Mouse (Mus musculus): Measurements from ENCODE around the gene Gpbar1. TPM values are rescaled to one million over a fixed set of nuclear protein-coding genes. Genes with fewer than 3 reads are reported as not detected.

The Gpbar1 gene
- polyA plus RNA-seq (2012; rRNA removed) = 1.8 and 3.1 TPM in 2 replicates

DNA sequence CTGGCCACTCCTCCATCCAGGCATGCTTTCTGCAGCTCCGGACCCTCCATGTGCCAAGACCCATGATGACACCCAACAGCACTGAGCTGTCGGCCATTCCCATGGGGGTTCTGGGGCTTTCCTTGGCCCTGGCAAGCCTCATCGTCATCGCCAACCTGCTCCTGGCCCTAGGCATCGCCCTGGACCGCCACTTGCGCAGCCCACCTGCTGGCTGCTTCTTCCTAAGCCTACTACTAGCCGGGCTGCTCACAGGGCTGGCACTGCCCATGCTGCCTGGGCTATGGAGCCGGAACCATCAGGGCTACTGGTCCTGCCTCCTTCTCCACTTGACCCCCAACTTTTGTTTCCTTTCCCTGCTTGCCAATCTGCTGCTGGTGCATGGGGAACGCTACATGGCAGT, at the start of gene Gpbar1:
TSS of gene Gpbar1 (plus strand) at position 13 of the 400 bp plus-strand sequence.
- Histone ChIP-seq H3K4me1 (ENCODE audit: control insufficient read depth, insufficient read depth, insufficient read length, low read length) (no peaks in the 10 kb centered on the region), H3K27me3 (ENCODE audit: control insufficient read depth, insufficient read depth, low read length) (no peaks in the 10 kb centered on the region), H3K4me3 (ENCODE audit: low read depth, low read length) (no peak within 1 kb of the TSS), H3K27ac (ENCODE audit: insufficient read depth, low read depth, low read length) (no peak within 1 kb of the TSS), H3K36me3 (ENCODE audit: control insufficient read depth, insufficient read depth, low read length) (peaks cover 37% of the 10 kb centered on the region)
- 92% methylated on average over 10 of the region's 10 CpGs for WGBS
- TF ChIP-seq POLR2A (IDR thresholded peaks at IDR 0.05; ENCODE audit: low read depth, low read length) (no peak), CTCF (IDR thresholded peaks at IDR 0.05; ENCODE audit: extremely low read depth, insufficient read length, insufficient replicate concordance, low read depth, low read length) (no peak)

DNA sequence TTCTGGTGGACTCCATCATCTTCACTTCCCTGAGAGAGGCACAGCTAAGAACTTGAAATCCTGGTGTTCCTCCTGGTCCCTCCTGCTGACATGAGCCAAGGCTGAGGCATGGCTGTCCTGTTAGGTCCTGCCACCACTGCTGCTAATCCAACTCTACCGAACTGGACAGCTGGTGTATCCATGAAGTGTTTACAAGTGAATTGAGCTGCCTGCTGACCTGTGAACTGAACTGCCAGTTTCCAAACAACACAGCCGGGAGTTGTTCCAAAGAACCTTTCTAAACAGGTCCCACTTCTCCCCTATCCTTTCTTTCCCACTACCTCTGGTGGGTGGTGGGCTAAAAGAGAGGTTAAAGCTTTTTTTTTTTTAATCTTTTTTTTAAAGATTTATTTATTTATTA, 48.4 kb upstream of the Gpbar1 start:
- H3K27ac ChIP-seq (ENCODE audit: insufficient read depth, low read depth, low read length) = no peak overlapping the region
- H3K4me1 ChIP-seq (ENCODE audit: control insufficient read depth, insufficient read depth, insufficient read length, low read length) = no peaks in the 10 kb centered on the region; the same call in 1 of the 2 replicates
- no peaks in the 10 kb centered on the region for H3K27me3 ChIP-seq (ENCODE audit: control insufficient read depth, insufficient read depth, low read length)
- no peaks in the 10 kb centered on the region for H3K36me3 ChIP-seq (ENCODE audit: control insufficient read depth, insufficient read depth, low read length)
- TF ChIP-seq POLR2A (IDR thresholded peaks at IDR 0.05; ENCODE audit: low read depth, low read length) = no peak
- no peak for TF ChIP-seq CTCF (IDR thresholded peaks at IDR 0.05; ENCODE audit: extremely low read depth, insufficient read length, insufficient replicate concordance, low read depth, low read length)
- H3K4me3 ChIP-seq (ENCODE audit: low read depth, low read length) = no peak overlapping the region
- WGBS = 64% methylated on average over 2 of the region's 2 CpGs

DNA sequence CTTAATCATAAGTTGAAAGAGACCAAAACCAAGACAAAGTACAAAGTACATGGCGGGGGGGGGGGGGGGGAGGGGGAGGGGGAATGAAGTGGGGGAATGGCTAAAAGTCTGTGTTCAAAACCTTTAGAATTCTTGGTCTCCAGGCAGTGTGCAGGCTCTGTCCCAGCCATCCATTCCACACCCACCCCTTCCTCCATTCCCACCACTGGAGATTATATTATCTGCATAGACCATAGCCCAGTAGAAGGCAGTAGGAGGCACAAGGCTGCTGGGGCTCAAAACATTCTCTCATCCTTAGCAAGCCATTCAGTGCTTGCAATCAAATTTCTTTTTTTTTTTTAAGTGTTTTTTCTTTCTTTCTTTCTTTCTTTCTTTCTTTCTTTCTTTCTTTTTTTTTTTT, 47.4 kb upstream of the Gpbar1 start:
- Histone ChIP-seq H3K4me3 (ENCODE audit: low read depth, low read length) (no peak overlapping the region), H3K36me3 (ENCODE audit: control insufficient read depth, insufficient read depth, low read length) (no peaks in the 10 kb centered on the region), H3K27me3 (ENCODE audit: control insufficient read depth, insufficient read depth, low read length) (no peaks in the 10 kb centered on the region), H3K4me1 (ENCODE audit: control insufficient read depth, insufficient read depth, insufficient read length, low read length) (no peaks in the 10 kb centered on the region; the same call in 1 of the 2 replicates), H3K27ac (ENCODE audit: insufficient read depth, low read depth, low read length) (no peak overlapping the region)
- WGBS = 17% methylated on average over 1 of the region's 1 CpGs
- TF ChIP-seq CTCF (IDR thresholded peaks at IDR 0.05; ENCODE audit: extremely low read depth, insufficient read length, insufficient replicate concordance, low read depth, low read length) = no peak
- no peak for TF ChIP-seq POLR2A (IDR thresholded peaks at IDR 0.05; ENCODE audit: low read depth, low read length)

DNA sequence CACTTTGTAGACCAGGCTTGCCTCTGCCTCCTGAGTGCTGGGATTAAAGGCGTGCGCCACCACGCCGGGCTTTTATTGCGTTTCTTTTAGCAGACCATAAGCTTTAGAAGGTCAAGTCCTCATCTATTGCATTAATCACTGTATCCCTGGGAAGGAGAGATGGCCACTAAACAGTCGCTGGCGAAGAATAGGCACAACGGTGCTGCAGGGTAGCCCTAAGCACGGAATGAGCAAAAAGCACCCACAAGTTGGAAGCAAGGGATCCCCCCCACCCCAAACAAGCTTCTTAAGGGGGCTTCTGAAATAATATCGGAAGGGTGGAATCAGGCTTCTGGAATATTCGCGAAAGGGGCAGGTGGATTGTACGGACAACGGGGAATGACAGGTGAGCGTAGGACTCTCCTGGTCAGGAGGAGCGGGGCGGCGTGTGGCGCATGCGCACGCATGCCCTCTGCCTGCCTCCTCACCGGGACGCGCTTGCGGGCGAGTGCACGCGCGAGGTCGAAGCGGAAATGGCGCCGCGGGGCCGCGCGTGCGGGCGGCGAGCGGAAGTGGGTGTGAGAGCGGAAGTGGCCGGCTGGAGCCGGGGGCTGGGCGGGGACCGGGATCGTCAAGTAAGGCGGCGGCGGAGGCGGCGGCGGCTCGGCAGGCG, 42.3 kb upstream of the Gpbar1 start, which contains the start of gene Arpc2:
TSS of gene Arpc2 (plus strand) at position 147 of the 652 bp plus-strand sequence.
- Histone ChIP-seq H3K27ac (ENCODE audit: insufficient read depth, low read depth, low read length) (peak within 1 kb of the TSS; percentile 95), H3K4me1 (ENCODE audit: control insufficient read depth, insufficient read depth, insufficient read length, low read length) (peaks cover 11% of the 10 kb centered on the region), H3K4me3 (ENCODE audit: low read depth, low read length) (peak within 1 kb of the TSS; percentile 84), H3K27me3 (ENCODE audit: control insufficient read depth, insufficient read depth, low read length) (no peaks in the 10 kb centered on the region), H3K36me3 (ENCODE audit: control insufficient read depth, insufficient read depth, low read length) (peaks cover 1% of the 10 kb centered on the region)
- under 1% methylated on average over 55 of the region's 55 CpGs for WGBS
- TF ChIP-seq POLR2A (IDR thresholded peaks at IDR 0.05; ENCODE audit: low read depth, low read length) (peak; percentile 75), CTCF (IDR thresholded peaks at IDR 0.05; ENCODE audit: extremely low read depth, insufficient read length, insufficient replicate concordance, low read depth, low read length) (no peak)

DNA sequence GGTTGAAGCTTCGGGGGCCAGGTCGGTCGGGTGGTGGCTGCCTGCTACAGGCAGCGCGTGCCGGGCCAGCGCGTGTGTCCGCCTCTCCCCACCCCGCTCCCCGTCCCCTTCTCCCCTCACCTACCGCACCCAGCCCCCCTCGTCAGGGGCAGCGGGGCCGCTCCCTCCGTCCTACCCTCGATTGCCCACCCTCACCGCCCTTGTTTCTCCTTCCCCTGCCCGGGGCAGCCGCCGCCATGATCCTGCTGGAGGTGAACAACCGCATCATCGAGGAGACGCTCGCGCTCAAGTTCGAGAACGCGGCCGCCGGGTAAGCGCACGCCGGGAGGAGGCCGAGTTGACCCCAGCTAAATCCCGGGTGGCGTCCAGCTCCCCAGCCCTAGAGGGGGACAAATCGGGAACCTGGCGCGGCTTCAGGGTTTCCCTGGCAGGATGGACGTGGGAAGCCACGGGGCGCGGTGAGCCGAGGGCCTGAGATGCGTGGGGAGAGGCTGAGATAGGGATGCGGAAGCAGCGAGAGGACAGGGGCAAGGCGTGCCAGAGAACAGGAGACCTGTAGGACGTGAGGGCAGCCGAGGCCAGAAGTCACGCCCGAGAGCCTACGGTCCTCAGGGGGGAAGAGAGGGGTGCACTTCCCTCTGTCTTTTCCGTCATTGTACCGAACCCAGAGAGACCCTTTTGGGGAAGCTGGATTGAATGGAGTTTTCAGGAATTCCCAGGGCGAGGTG, 41.6 kb upstream of the Gpbar1 start:
- H3K4me3 ChIP-seq (ENCODE audit: low read depth, low read length) = peak overlapping the region; percentile 84
- peak; percentile 55 for TF ChIP-seq POLR2A (IDR thresholded peaks at IDR 0.05; ENCODE audit: low read depth, low read length)
- TF ChIP-seq CTCF (IDR thresholded peaks at IDR 0.05; ENCODE audit: extremely low read depth, insufficient read length, insufficient replicate concordance, low read depth, low read length) = no peak
- H3K27ac ChIP-seq (ENCODE audit: insufficient read depth, low read depth, low read length) = peak overlapping the region; percentile 95
- peaks cover 12% of the 10 kb centered on the region for H3K4me1 ChIP-seq (ENCODE audit: control insufficient read depth, insufficient read depth, insufficient read length, low read length)
- H3K27me3 ChIP-seq (ENCODE audit: control insufficient read depth, insufficient read depth, low read length) = no peaks in the 10 kb centered on the region
- H3K36me3 ChIP-seq (ENCODE audit: control insufficient read depth, insufficient read depth, low read length) = peaks cover 3% of the 10 kb centered on the region
- WGBS = under 1% methylated on average over 57 of the region's 57 CpGs

DNA sequence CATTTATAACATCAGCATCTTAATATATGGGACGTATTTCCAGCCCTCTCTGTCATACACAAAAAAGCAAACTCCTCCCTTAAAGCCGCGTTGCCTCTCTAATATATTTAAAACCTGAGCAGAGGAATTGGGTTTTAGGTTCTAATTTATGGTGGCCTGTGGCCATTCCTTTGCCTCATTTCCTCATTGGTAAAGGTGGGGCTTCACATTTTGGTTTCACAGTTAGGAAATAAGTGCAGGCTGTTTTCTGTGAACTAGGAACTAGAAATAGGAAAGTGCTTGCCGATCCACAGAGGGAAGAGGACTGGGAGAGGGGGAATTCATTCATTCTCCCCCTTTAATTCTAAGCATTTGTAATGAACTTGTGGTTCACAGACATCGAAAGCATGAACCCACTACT, 40.7 kb upstream of the Gpbar1 start:
- Histone ChIP-seq H3K4me3 (ENCODE audit: low read depth, low read length) (peak overlapping the region; percentile 23; the same call in 1 of the 2 replicates), H3K36me3 (ENCODE audit: control insufficient read depth, insufficient read depth, low read length) (peaks cover 3% of the 10 kb centered on the region), H3K27me3 (ENCODE audit: control insufficient read depth, insufficient read depth, low read length) (no peaks in the 10 kb centered on the region), H3K4me1 (ENCODE audit: control insufficient read depth, insufficient read depth, insufficient read length, low read length) (peaks cover 12% of the 10 kb centered on the region), H3K27ac (ENCODE audit: insufficient read depth, low read depth, low read length) (peak overlapping the region; percentile 95)
- 2% methylated on average over 5 of the region's 5 CpGs for WGBS
- TF ChIP-seq POLR2A (IDR thresholded peaks at IDR 0.05; ENCODE audit: low read depth, low read length) = no peak
- TF ChIP-seq CTCF (IDR thresholded peaks at IDR 0.05; ENCODE audit: extremely low read depth, insufficient read length, insufficient replicate concordance, low read depth, low read length) = no peak

DNA sequence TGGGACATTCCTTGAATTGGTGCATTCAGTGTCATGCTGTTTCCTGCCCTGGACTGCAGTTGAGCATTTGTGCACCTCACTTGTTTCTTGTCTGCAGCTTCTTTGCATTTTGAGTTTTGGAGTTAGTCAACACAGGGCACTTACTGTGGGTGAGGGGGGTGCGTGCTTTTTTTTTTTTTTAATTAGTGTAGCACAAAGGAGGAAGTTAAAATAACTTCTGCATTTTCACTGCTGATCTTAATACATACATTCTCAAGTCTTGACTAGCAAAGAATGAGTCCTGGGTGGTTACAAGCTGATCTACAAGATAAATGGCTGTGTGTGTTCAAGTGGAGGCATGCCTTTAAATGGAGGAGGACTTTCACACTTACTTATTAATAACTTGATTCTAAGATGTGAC, 40.2 kb upstream of the Gpbar1 start:
- Histone ChIP-seq H3K27ac (ENCODE audit: insufficient read depth, low read depth, low read length) (peak overlapping the region; percentile 95), H3K4me1 (ENCODE audit: control insufficient read depth, insufficient read depth, insufficient read length, low read length) (peaks cover 12% of the 10 kb centered on the region), H3K36me3 (ENCODE audit: control insufficient read depth, insufficient read depth, low read length) (peaks cover 3% of the 10 kb centered on the region), H3K27me3 (ENCODE audit: control insufficient read depth, insufficient read depth, low read length) (no peaks in the 10 kb centered on the region), H3K4me3 (ENCODE audit: low read depth, low read length) (peak overlapping the region; percentile 23; the same call in 1 of the 2 replicates)
- TF ChIP-seq CTCF (IDR thresholded peaks at IDR 0.05; ENCODE audit: extremely low read depth, insufficient read length, insufficient replicate concordance, low read depth, low read length) = no peak
- no peak for TF ChIP-seq POLR2A (IDR thresholded peaks at IDR 0.05; ENCODE audit: low read depth, low read length)
- 9% methylated on average over 1 of the region's 1 CpGs for WGBS
